ENCODE assay signal across 1 mouse cellular context in the genomic region with DNA sequence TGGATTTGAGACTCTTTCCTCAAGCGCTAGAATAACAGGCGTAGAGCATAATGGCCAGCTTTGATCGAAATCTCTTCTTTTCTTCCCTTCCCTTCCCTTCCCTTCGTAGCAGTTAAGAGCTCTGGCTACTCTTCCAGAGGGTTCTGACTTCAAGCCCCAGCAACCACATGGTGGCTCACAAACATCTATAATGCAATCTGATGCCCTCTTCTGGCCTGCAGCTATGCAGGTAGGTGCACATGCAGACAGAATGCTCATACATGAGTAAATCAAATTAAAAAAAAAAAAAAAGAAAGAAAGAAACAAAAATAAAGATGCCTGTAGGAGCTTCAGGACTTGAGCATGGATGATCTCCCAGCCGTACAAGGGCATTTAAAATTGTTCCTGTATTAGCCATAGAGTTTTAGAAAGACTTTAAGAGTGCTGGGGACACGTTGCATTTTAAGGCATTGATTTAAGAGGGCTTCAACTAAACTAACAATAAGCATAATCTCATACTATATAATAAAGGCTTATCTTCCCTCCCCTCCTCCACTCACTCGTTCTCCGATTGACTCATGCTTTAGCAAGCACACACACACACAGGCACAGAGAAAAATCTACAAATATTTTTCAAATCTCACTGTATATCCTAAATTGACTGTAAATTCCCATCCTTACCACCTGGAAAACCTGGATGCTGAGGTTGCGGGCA.
TF ChIP-seq lines count a peak whose summit lies in the region.

No protein-coding gene starts in this region.

TF ChIP-seq in CH12.LX, 34 proteins besides CTCF, POLR2A, EP300 and RAD21 (continued from another document):
- TF ChIP-seq USF1 (IDR thresholded peaks at IDR 0.05; ENCODE audit: low read depth, low read length): no peak
- peak; percentile 25; the same call in 1 of the 2 replicates for TF ChIP-seq MXI1 (IDR thresholded peaks at IDR 0.05; ENCODE audit: low read depth, low read length)
- peak; percentile 43; the same call in 1 of the 2 replicates for TF ChIP-seq CHD2 (IDR thresholded peaks at IDR 0.05; ENCODE audit: low read length)
- no peak for TF ChIP-seq ZMIZ1 (IDR thresholded peaks at IDR 0.05; ENCODE audit: low read depth, low read length)
- TF ChIP-seq NRF1 (IDR thresholded peaks at IDR 0.05; ENCODE audit: low read depth, low read length): no peak
- TF ChIP-seq CHD1 (IDR thresholded peaks at IDR 0.05; ENCODE audit: low read depth, low read length): no peak
- no peak for TF ChIP-seq RCOR1 (conservative IDR thresholded peaks at IDR 0.05; ENCODE audit: low read depth, low read length)
TF ChIP-seq in CH12.LX: peak in this region for 7.
